Mouse (Mus musculus) thymus, adult 2 months (tissue): ENCODE data around the gene Itpripl2. TPM values are rescaled to one million over a fixed set of nuclear protein-coding genes. Genes with fewer than 3 reads are reported as not detected.

ENCODE experiments used
- DNase-seq: peaks from one replicate; pipeline ENCODE4 v3.0.0; 2021
- H3K27ac ChIP-seq: fragments of 200-500 bp; 2 replicates; pipeline ENCODE4 v1.5.1; 2012; ENCODE audit warnings: low read length, control low read depth; ENCODE audit not compliant: control insufficient read depth, insufficient read depth
- H3K27me3 ChIP-seq: fragments of 200-500 bp; 2 replicates; pipeline ENCODE4 v1.6.1; 2012; ENCODE audit warnings: mild to moderate bottlenecking, low read length, moderate library complexity, mixed read lengths; ENCODE audit not compliant: control insufficient read depth, insufficient read depth
- H3K36me3 ChIP-seq: fragments of 200-500 bp; 2 replicates; pipeline ENCODE4 v1.6.1; 2012; ENCODE audit warnings: mild to moderate bottlenecking, low read length, moderate library complexity; ENCODE audit not compliant: control insufficient read depth, insufficient read depth
- H3K4me1 ChIP-seq: fragments of 200-500 bp; replicated peaks from 2 replicates; pipeline ENCODE4 v1.6.1; 2012; ENCODE audit warnings: low read length; ENCODE audit not compliant: control insufficient read depth, insufficient read depth
- H3K4me3 ChIP-seq: fragments of 200-500 bp; 2 replicates; pipeline ENCODE4 v1.5.1; 2012; ENCODE audit warnings: mild to moderate bottlenecking, low read length, control low read depth, moderate library complexity; ENCODE audit not compliant: control insufficient read depth, insufficient read depth
- CTCF ChIP-seq: fragments of 200-500 bp; IDR thresholded peaks from 2 replicates; pipeline ENCODE4 v1.5.1; 2012; ENCODE audit warnings: mild to moderate bottlenecking, control low read depth, low read length, moderate library complexity, borderline replicate concordance; ENCODE audit not compliant: control insufficient read depth, poor library complexity, insufficient read depth; ENCODE audit errors: extremely low read depth
- POLR2A ChIP-seq: fragments of 200-500 bp; IDR thresholded peaks from 2 replicates; pipeline ENCODE4 v1.6.1; 2012; ENCODE audit warnings: mild to moderate bottlenecking, low read length, control low read depth, moderate library complexity; ENCODE audit not compliant: control insufficient read depth, poor library complexity, insufficient read depth; ENCODE audit errors: extremely low read depth
- WGBS: fragments of 180-500 bp; shearing (Covaris S2); methylation state at CpG from one replicate; pipeline ENCODE4 v1.1.7; 2018; 5-methylcytosine and 5-hydroxymethylcytosine counted together
- polyA plus RNA-seq: library from polyadenylated mRNA; depleted of rRNA; stranded (reverse); fragments of >200 nt; gene quantifications from 2 replicates; pipeline ENCODE4 v1.2.3, GENCODE M21; 2012

Gene Itpripl2
- polyA plus RNA-seq, 1 experiment: 7.2 TPM

DNA sequence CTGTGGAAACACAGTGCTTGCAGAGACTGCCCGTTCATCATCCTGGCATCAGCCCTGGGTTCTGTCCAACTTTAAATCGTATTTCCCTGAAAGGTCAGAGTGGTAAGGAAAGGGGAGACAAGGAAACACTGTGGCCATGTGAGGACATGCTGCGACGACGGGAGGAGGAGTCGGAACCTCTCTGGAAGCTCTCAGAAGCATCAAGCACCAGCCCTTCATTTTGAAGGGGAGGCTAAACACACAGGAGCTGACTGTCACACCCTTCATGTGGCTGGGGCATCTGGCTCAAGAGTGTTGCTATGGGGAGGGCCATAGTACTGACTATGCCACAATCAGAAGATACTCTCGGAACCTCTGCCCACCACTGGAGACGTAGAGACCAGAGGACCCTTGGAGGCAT, 27.9 kb upstream of the Itpripl2 start:
- Histone ChIP-seq H3K4me3 (no peak overlapping the region), H3K4me1 (no peaks in the 10 kb centered on the region), H3K36me3 (no peaks in the 10 kb centered on the region), H3K27me3 (no peaks in the 10 kb centered on the region), H3K27ac (no peak overlapping the region)
- no peak for DNase-seq
- TF ChIP-seq CTCF (no peak), POLR2A (no peak)
- 89% methylated on average over 8 of the region's 8 CpGs for WGBS

DNA sequence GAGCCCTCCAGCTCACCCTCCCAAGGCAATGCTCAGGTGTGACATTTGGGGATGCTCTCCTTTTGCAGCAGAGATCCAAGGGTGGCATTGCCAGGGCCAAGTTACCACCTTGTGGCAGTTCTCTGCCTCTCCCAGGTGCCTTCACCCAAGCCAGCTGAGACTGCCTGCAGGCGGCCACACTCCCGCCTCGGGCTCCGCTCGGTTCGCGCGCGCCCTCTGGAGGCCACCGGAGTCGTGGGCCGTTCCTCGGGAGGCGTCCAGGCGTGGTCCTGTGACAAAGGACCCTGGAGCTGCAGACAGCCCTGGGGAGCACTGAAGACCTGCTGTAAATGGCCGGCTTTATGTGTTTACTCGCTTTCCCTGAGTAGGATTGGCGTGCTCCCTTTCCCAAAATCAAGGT, 26.9 kb upstream of the Itpripl2 start:
- no peaks in the 10 kb centered on the region for H3K36me3 ChIP-seq
- no peaks in the 10 kb centered on the region for H3K4me1 ChIP-seq
- TF ChIP-seq CTCF (peak; percentile 97), POLR2A (no peak)
- peak; percentile 74 for DNase-seq
- H3K27ac ChIP-seq: no peak overlapping the region
- H3K4me3 ChIP-seq: no peak overlapping the region
- no peaks in the 10 kb centered on the region for H3K27me3 ChIP-seq
- 3% methylated on average over 18 of the region's 18 CpGs for WGBS

DNA sequence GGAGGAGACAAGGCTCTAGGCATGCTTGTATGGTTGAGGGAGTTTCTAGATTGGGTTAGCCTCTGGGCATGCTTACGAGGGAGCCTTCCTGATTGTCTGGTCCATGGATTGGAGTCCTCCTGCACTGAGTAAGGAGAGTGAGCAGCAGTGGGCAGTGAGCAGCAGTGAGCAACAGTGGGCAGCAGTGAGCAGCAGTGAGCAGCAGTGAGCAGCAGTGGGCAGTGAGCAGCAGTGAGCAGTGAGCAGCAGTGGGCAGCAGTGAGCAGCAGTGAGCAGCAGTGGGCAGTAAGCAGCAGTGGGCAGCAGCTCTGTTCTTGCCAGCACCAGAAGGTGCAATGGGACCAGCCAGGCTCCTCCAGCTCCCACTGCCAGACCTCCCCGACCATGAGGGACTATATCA, 26.0 kb upstream of the Itpripl2 start:
- no peak for DNase-seq
- Histone ChIP-seq H3K36me3 (no peaks in the 10 kb centered on the region), H3K27ac (no peak overlapping the region), H3K4me1 (no peaks in the 10 kb centered on the region), H3K4me3 (no peak overlapping the region), H3K27me3 (no peaks in the 10 kb centered on the region)
- 70% methylated on average over 2 of the region's 2 CpGs for WGBS
- TF ChIP-seq CTCF (no peak), POLR2A (no peak)

DNA sequence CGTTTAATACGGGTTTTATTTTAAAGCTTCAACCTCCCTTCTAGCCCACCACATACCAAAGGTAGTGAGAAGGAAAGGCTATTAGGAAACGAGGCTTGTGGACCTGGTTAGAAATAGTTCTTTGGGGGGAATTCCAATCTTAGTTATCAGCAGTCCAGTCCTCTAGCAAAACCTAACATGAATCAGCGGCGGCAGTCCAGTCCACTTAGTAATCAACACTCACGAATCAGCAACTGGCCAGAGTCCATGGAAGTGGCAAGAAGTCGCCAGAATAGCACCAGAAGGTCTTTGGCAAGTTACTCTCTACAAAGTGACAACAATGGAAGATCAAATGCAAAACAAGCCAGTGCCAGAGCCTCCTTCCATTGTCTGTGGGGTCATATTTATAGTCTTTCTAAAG, 16.8 kb upstream of the Itpripl2 start:
- Histone ChIP-seq H3K36me3 (no peaks in the 10 kb centered on the region), H3K4me1 (no peaks in the 10 kb centered on the region), H3K27ac (no peak overlapping the region), H3K4me3 (no peak overlapping the region), H3K27me3 (no peaks in the 10 kb centered on the region)
- DNase-seq: no peak
- no peak for TF ChIP-seq POLR2A
- TF ChIP-seq CTCF: no peak
- WGBS: 82% methylated on average over 7 of the region's 7 CpGs

DNA sequence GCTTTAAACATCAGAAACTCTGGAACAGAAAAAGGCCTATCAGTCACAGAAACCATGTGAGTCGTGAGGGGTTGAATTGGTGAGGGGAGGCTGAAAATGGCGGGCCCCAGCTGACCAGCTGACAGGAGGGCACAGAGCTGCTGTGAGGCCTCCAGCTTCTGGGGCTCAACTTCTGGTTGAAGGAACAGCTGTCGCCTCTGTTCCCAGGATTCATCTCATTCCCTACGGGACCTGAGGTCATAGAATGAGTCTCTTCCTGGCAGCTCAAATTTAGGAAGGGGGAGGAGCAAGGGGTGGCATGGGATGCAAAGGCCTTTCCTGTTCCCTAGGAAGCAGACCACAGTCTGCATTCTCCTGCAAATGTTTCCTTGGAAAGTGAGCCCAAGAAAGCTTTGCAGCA, 12.1 kb upstream of the Itpripl2 start:
- Histone ChIP-seq H3K27ac (no peak overlapping the region), H3K4me1 (0 out of 2 replicates have a peak, but pooled peaks cover 3% of the 10 kb centered on the region), H3K36me3 (no peaks in the 10 kb centered on the region), H3K27me3 (no peaks in the 10 kb centered on the region), H3K4me3 (no peak overlapping the region)
- TF ChIP-seq CTCF: no peak
- TF ChIP-seq POLR2A: no peak
- DNase-seq: no peak
- 95% methylated on average over 4 of the region's 4 CpGs for WGBS

DNA sequence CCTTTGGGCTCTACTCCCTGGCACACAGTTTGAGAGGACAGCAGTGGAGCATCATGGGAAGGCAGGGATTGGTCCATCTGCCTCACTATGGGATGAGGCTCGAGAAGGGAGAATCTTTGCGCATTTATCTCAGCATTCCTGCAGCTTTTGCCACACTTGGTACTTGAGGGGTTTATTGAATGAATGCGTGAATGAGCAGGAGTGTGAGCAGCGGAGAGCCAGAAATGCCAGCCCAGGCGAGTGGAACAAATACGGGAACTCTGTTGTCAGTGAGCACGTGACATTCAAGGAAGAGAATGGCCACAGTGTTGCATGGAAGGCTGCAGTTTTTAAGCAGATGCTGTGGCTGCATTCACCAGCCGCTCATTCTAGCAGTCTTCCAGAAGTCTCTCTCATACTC, 10.6 kb upstream of the Itpripl2 start:
- no peak for DNase-seq
- no peak overlapping the region for H3K27ac ChIP-seq
- TF ChIP-seq POLR2A (no peak), CTCF (no peak)
- H3K4me1 ChIP-seq: 0 out of 2 replicates have a peak, but pooled peaks cover 3% of the 10 kb centered on the region
- H3K4me3 ChIP-seq: no peak overlapping the region
- no peaks in the 10 kb centered on the region for H3K27me3 ChIP-seq
- no peaks in the 10 kb centered on the region for H3K36me3 ChIP-seq
- WGBS: 93% methylated on average over 8 of the region's 8 CpGs

DNA sequence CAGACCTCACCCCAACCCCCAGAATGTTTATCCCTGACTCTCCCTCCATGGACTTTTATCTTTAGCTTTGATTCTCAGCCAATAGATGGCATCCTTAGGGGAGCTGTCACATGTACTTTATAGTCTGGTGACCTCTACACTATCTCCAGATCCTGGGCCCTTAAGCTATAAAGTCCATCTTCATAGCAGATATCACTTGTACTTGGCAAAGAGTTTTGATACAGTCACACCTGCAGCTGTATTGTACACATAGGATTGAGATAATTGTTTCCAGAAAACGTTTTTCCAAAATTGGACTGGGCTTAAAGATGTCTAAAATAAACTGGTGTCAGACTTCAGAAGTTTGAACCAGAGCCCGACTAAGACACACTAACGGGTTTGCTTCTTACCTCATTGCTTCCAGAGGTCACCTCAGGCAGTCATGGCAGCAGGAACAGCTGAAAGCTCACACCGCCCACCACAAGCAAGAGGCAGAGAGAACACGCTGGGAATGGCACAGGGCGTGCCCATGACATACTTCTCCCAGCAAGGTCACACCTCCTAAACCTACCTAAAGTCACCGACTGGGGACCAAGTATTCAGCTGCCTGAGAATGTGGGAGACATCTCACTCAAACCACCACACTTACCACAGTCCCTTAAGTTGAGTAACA, 8.1 kb upstream of the Itpripl2 start:
- TF ChIP-seq CTCF: no peak
- no peak for TF ChIP-seq POLR2A
- no peaks in the 10 kb centered on the region for H3K27me3 ChIP-seq
- no peaks in the 10 kb centered on the region for H3K36me3 ChIP-seq
- H3K4me1 ChIP-seq: 0 out of 2 replicates have a peak, but pooled peaks cover 3% of the 10 kb centered on the region
- H3K4me3 ChIP-seq: no peak overlapping the region
- no peak overlapping the region for H3K27ac ChIP-seq
- DNase-seq: no peak
- WGBS: 74% methylated on average over 7 of the region's 7 CpGs
